Mouse (Mus musculus) spleen, adult 12 weeks (tissue): Measurements from ENCODE around the gene Apba3.
"Not testable (repeated sequence)": the region's sequence is repeated elsewhere in the genome, so short reads cannot be mapped to it uniquely, and the experiment has no call there.

Source experiments
- DNase-seq: peaks from one replicate; pipeline ENCODE4 v3.0.0; 2022; ENCODE audit warnings: low spot score

Apba3 gene

DNA sequence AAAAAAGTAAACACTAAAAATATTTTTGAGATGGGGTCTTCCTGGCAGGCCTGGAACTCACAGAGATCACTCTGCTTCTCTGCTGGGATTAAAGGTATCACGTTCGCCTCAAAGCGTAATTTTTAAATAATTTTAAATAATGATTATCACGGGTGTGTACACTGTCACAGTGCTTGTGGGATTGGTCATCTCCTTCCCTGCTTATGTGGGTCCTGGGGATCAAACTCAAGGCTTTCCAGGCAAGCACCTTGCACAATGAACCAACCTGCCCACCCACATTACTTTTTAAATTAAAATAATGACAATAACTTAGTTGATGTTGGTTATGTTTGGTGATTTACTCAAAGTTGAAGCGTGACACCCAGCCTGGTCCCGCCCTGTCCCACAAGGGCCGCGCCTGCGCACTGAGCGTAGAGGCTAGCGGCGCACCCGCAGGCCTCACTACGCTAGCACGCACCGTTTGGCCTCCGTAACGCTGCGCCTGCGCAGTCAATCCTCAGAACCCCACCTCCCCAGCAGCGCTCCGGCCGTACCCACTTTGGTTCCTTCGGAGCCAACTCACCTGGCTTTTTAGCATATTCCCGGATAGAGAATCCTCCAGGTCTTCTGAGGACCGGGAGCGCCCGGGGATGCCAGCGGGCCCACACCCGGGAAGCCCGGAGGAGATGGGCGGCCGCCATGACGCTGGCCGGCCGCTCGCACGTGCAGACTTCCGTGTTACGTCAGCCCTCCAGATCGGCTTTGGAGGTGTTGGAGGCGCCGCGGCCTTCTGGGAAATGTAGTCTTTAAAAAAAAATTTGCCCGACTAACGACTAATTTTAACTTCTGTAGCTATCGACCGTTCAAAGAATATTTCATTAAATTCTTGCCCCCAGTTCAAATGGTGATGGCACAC is at the start of gene Apba3, which contains the start of gene Mrpl54:
Gene Apba3, plus strand, starts transcription at position 750 of the 895 bp plus-strand sequence.
Gene Mrpl54, minus strand, starts transcription at position 724 of the 895 bp plus-strand sequence.
- peak; percentile 96 for DNase-seq

DNA sequence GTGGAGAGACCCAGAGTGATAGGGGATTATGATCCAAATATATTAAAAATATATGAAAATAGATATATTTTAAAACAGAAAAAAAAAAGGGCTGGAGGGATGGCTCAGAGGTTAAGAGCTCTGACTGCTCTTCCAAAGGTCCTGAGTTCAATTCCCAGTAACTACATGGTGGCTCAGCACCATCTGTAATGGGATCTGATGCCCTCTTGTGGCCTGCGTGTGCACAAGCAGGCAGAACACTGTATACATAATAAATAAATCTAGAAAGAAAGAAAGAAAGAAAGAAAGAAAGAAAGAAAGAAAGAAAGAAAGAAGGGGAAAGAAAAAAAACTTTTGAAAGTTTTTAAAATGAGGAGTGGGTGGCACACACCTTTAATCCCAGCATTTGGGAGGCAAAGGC is 49.5 kb upstream of the Apba3 start:
- DNase-seq = not testable (repeated sequence)

DNA sequence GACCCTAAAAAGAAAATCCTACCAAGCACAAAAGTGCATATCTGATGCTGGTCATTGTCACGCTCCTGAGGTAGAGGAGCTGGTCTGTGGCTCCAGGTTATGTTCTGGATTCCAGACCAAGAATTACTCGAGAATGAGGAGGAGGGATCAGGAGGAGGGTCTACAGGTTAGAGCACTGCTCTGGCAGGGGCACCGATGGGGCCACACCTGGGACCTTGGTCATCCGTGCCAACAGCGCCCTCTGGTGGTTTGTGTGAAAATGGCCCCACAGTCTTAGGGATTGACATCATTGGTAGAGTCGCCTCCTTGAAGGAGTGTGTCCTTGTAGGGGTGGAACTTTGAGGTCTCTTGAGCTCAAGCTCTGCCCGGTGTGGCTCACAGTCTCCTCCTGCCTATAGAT is 48.8 kb upstream of the Apba3 start:
- DNase-seq = peak; percentile 56

- DNase-seq = no peak
These were observed 45.3 kb upstream of the Apba3 start for GRCm38 (mm10) chr10:81221402-81222015.

GRCm38 (mm10) chr10:81223731-81224130 is 43.0 kb upstream of the Apba3 start:
- DNase-seq = not testable (repeated sequence)

DNA sequence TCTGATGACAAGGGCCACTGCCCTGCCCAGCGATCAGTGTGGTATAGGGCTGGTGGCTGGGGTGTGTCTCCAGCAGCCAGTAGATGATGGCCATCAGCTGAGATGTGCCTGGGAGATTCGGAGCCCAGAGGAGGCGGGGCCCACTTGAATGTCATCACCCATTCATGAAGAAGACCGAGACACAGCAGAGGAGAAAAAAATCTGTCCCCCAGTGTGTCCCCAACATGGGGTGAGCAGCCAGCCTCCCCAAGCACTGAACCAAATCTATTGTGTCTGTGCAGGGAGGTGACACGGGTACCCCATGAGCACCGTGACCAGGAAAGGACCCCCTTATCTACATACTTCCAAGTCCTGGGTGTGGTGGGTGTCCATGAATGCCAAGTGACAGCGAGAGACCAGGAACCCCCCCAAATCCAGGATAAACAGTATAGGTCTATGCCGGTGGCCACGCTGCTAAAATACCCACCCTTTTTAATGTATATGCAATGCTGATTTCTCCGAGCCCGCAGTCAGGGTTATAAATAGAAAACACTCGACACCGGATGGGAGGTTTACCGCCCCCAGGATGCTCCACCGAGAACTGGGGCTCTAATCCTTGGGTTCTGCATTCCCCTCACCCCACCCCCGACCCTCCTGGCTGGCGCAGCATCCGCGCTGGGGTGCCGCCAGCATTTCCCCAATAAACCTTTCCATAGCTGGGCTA is 36.9 kb upstream of the Apba3 start:
- DNase-seq = no peak

GRCm38 (mm10) chr10:81230438-81231332 is 36.1 kb upstream of the Apba3 start, which contains the start of gene Atcay:
Gene Atcay (minus strand): TSS chr10:81230833.
- no peak for DNase-seq

- no peak for DNase-seq
These were observed 35.3 kb upstream of the Apba3 start for GRCm38 (mm10) chr10:81231436-81231835.

GRCm38 (mm10) chr10:81232580-81233225 is 34.1 kb upstream of the Apba3 start, which contains the start of gene Zfr2:
Gene Zfr2 (plus strand): TSS chr10:81233155.
- DNase-seq = peak; percentile 77

DNA sequence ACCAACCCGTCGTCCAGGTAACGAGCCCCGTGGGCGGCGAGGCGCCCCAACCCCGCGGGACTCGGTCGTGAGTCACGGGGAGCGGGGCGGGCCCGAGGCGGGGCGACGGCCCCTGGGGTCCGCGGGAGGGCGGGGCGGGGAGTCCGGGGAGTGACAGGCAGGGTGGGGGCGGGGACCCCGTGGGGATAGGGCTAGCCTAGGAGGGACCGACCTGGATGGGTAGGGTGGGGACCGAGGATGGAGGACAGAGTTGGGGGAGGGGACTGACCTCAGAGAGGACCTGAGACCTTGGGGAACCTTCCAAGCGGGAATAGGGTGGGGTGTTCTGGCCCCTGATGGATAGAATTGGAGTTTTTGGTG is 33.6 kb upstream of the Apba3 start:
- no peak for DNase-seq

DNA sequence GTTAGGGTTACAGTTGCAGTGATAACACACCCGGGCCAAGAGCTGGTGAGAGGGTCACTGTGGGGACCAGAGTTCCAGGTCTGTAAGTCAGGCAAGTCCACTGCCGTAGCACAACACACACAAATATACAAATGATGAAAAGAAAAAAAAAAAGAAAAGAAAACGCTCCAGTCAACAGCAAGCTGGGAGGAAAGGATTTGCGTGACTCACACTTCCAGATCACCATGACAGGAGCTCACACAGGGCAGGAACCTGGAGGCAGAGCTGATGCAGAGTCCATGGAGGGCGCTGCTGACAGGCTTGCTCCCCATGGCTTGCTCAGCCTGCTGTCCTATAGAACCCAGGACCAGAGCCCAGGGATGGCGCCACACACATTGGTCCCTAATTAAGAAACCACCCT is 32.6 kb upstream of the Apba3 start:
- DNase-seq = no peak

DNA sequence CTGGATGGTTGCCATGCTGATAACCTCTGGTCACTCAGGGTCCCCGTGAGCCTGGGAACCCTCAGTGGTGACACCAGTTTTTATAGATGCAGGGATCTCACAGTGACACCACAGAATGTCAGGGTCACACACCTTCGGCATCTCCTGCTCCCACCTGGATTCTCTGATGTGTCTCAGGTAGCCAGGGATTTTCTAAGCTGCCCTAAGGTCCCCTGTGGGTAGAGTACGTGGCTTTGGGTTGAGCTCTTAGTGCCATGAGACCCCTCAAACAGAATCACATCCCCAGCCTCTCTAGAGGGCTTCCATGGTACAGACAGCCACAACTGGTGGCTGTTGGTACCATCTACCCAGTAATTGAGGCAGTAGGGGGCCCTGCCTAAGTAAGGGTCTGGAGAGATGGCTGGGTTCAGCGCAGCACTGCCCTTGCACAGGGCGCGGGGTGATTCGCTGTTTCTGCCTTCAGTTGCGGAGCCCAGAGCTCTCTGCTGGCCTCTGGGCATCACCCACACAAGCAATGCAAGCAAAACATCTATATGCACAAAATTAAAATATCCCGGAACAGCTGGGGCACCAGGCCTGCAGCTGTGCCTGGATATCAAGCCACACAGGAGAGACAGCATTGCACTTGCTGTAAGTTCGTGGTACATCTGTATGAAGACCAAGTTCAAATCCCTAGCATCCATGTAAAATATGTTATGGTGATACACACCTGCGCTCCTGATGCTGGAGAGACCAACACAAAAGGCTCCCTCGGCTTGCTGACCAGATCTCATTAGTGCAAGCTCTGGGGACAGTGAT is 30.1 kb upstream of the Apba3 start:
- DNase-seq = no peak

DNA sequence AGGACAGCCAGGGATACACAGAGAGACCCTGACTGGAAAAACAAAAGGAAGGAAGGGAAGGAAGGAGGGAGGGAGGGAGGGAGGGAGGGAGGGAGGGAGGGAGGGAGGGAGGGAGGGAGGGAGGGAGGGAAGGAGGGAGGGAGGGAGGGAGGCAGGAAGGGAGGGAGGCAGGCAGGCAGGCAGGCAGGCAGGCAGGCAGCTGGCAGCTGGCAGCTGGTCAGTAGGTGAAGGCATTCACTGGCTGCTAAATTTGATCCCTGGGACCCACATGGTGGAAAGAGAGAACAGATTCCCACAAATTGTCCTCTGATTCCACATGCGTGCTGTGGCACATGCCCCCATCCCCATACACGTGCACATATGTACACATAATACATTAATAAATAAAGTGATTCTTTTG is 28.1 kb upstream of the Apba3 start:
- DNase-seq = no peak

GRCm38 (mm10) chr10:81240876-81241275 is 25.9 kb upstream of the Apba3 start:
- no peak for DNase-seq

GRCm38 (mm10) chr10:81242021-81242420 is 24.7 kb upstream of the Apba3 start:
- DNase-seq = no peak

- no peak for DNase-seq
These were observed 22.6 kb upstream of the Apba3 start for GRCm38 (mm10) chr10:81244146-81244545.

GRCm38 (mm10) chr10:81244595-81244994 is 22.2 kb upstream of the Apba3 start:
- DNase-seq = peak; percentile 70

GRCm38 (mm10) chr10:81245166-81245565 is 21.6 kb upstream of the Apba3 start:
- DNase-seq = no peak

DNA sequence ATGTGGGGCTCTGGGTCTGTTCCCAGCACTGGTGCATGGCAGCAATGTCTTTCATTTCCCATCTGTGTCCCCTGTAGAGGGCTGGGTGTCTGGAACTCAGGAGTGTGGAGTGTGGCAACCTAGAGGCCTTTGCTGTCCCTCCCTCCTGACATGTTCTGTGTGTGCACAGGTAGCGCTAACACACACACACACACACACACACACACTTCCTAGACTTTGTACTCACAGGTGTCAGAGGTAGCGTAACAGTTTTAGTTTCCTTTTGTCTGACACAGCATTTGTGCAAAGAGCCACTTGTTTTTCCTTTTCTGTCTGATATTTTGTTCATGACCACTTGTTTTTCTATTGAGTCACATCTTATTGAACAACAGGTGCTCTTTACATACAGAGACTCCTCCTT is 19.0 kb upstream of the Apba3 start:
- no peak for DNase-seq

DNA sequence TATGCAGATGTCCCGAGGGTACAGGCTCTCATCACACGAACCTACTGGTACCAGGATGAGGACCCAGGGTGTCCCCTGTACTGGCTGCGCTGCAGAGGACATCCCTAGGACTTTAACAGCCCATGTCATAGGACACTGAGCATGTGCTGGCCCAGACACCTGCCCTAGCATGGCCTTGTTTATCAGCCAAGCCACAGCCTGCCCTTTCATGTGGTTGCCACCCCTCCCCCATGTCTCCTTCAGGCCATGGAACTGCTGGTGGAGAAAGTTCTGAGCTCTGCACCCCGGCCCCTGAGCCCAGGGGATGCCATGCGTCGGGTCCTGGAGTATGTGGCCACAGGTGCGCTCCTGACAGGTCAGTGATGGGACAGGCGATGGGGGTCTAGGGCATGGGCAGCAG is 17.3 kb upstream of the Apba3 start:
- DNase-seq = no peak
